Mouse (Mus musculus) G1E (cell line): ENCODE results near the gene Itprid1.

ENCODE experiments used
- CTCF ChIP-seq: IDR thresholded peaks from 2 replicates; pipeline ENCODE4 v1.5.1; 2012; ENCODE audit warnings: low read depth, low read length, inconsistent platforms, mixed read lengths
- GATA2 ChIP-seq: IDR thresholded peaks from 2 replicates; pipeline ENCODE4 v1.6.1; 2012; ENCODE audit warnings: low read depth, low read length, inconsistent platforms, borderline replicate concordance
- POLR2AphosphoS5 ChIP-seq: IDR thresholded peaks from 2 replicates; pipeline ENCODE4 v1.6.1; 2012; ENCODE audit warnings: low read depth, low read length, inconsistent platforms; ENCODE audit not compliant: insufficient replicate concordance
- TAL1 ChIP-seq: conservative IDR thresholded peaks from 2 replicates; pipeline ENCODE4 v1.6.1; 2012; ENCODE audit warnings: low read depth, low read length, inconsistent platforms, mixed read lengths

DNA sequence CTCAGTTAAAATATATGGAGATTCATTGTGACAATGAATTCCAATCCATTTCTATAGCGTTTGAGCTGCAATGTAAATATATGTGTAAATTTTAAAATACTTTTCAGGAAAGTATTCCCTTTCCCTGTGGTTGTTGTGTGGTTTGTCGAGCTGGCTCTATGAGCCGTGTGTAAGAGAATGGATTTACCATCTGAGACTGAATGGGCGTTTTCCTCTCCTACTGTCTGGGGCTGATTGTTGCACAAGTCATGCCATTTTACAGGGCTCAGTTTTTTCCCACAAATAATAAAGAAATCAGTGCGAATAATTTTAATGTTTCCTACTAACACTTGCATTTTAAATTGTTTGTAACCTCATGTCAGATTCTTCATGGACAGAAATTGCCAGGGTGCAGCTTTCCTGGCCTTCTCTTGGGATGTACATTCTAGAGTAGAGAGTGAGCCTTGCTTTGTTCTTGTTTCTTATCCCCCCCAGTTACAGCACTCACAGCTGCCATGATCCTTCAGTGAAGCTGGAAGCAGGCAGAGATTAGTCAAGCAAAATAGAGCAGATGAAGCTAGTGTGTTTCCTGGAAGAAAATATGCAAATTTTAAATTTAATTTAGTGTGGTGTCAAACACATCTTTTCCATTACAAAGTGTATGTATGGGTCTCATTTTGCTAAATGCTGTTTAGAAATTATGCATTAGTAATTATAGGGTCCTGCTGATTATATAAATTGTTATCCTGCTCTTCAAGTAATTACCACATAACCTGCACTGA, 65.1 kb downstream of the Itprid1 start:
- TF ChIP-seq CTCF = no peak
- no peak for TF ChIP-seq TAL1
- TF ChIP-seq POLR2AphosphoS5 = no peak
- no peak for TF ChIP-seq GATA2
